Mouse (Mus musculus): Measurements from ENCODE around the gene N4bp2l2.

The N4bp2l2 gene

GRCm38 (mm10) chr5:150641440-150641839 is 24.5 kb downstream of the N4bp2l2 start:
- DNase-seq: no peak

- no peak for DNase-seq
These were observed 36.3 kb downstream of the N4bp2l2 start for GRCm38 (mm10) chr5:150629692-150630091.

- no peak for DNase-seq
These were observed 36.7 kb downstream of the N4bp2l2 start for GRCm38 (mm10) chr5:150629272-150629671.

- no peak for DNase-seq
These were observed 40.5 kb downstream of the N4bp2l2 start for GRCm38 (mm10) chr5:150625528-150625927.

DNA sequence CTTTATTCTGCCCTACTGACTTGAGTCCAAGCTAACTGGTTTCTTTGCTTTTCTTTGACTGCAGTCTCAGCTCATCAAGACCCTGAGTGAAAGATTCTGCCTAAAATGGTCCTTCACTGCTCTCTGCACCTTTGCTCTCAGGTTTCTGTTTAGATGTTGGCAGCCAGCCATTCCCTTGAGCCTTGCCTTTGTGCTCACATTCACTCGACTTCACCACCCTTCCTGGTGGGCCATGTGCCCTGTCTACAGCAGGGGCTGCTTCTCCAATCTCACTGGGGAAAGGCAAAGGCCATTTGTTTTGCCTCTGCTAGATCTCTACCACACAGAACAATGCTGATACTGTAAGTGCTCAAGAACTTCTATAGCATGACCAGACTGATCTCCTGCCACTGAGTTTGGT is 43.2 kb downstream of the N4bp2l2 start:
- DNase-seq: no peak

- DNase-seq: no peak
These were observed 44.4 kb downstream of the N4bp2l2 start for GRCm38 (mm10) chr5:150621592-150621991.

DNA sequence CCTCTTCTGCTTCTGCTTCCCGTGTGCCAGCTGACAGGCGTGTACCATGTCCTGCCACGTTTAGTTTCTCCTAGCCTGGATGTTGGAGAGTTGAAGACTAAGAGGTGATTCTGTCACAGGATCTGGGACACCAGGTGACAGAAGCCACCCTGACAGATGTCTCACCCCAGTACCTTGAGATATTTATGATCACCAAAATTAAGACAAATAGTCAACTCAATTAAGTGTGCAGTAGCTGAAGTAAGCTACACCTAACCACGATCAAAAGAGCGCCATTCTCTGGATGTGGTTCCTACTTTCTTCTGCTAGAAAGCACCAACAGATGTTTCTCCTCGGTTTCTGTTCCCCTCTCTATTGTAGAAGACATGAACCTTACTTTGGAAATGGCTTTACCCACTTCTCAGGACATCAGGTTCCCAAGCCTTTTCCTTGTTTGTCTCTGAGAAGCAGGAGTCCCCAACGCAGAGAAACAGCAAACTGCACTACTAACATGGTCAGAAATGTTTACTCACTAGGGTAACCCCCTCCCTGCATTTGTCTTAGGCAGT is 45.3 kb downstream of the N4bp2l2 start:
- no peak for DNase-seq

DNA sequence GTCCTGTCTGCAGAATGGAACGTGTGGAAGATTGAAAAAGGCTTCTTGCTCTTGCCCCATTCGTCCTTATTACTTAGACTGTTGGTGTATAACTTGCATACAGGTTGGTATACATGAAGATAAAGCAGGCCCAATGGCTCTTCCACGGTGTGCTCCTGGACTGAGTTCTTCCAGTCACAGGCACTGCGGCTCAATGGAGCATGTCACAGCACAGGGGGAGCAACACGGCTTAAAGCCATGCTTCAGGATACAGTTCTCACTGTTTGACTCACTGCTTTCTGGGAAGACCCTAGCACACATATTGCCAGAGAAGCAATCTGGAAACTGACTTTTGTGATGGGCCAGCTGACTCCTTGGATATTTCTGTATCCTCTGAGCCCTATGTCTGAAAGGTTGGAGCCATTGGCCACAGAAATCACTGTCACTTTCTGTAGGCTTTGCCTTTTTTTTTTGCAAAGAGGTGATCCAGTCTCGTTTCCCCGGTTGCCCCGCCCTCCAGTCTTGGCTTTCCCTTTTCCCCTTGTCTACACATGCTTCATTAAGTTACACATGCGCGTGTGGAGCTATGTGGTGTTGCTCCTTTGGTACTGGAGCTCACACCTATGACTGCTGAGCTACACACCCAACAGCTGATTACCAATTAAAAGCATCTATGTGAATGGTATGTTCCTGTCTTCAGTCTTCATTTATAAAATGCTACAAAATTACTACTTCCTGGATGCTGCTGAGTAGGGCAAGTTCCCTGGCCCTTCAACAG is 47.2 kb downstream of the N4bp2l2 start:
- DNase-seq: no peak

DNA sequence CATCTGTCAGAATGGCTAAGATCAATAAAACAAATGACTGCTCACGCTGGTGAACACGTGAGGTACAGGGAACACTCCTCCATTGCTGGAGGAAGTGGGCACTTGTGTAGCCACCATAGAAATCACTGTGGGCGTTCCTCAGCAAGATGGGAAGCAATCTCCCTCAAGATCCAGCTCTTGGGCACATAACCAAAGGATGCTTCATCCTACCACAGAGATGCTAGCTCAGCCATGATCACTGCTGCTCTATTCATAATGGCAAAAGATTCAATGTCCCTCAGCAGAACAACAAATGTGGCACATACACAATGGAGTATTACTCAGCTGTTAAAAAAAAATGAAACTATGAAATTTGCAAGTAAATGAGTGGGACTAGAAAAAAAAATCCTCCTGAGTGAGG is 49.3 kb downstream of the N4bp2l2 start:
- no peak for DNase-seq

DNA sequence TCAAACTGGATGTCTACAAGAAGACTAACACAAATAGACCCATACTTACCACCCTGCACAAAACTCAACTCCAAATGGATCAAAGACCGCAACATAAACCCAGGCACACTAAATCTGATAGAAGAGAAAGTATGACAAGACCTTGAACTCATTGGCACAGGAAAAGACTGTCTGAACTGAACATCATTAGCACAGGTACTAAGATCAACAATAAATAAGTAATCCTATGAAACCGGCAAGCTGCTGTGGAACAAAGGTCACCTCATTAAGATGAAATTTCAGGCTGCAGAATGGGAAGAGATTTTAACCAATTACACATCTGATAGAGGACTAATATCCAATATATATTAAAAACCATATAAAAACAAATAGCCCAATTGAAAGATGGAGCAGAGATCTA is 49.8 kb downstream of the N4bp2l2 start:
- no peak for DNase-seq

GRCm38 (mm10) chr5:150614054-150614453 is 51.9 kb downstream of the N4bp2l2 start:
- DNase-seq: no peak

DNA sequence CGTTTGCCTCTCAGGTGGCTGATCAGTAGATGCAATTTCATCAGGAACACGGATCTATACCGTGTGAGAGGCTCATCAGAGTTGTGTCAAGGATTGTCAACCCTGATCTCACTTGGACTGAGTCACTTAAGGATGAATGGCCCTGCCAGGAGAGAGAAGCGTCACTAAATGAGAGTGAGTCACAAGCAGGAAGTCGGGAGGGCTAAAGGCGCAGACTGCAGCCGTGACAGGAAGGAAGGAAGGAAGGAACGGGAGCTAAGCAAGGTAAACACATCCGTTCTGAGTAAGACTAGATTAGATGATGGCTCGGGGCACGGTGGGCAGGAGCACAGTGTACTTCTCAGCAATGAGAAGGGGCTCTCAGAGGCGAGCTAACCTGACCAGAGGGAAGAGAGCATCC is 54.3 kb downstream of the N4bp2l2 start:
- no peak for DNase-seq

DNA sequence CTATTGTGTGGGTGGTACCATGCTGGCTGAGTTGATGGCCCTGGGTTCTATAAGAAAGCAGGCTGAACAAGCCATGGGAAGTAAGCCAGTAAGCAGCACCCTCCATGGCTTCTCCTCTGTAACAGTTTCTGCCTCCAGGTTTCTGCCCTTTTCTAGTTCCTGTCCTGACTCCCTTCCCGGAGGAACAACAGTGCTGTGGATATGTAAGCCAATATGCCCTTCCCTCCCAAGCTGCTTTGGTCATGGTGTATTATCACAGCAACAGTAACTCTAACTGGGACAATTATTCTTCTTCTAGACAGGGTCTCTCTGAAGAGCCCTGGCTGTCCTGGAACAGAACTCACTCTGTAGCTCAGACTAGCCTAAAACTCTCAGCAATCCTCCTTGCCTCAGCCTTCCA is 54.8 kb downstream of the N4bp2l2 start:
- no peak for DNase-seq

- no peak for DNase-seq
These were observed 58.4 kb downstream of the N4bp2l2 start for GRCm38 (mm10) chr5:150607631-150608030.

DNA sequence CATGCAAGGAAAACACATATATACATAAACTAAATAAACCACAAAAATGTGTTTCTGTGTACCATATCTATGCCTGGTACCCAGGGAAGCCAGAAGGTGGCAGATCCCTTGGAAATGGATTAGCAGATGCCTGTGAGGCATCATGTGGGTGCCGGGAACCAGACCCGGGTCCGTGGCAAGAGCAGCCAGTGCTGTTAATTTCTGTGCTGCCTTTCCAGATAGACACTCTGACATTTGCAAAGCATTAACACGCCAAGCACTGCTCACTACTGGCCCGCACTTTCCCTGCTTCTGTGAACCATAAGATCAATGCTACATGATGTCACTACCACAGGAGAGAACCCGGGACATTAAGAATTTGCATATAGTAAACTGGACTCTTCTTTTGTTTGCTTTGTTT is 59.9 kb downstream of the N4bp2l2 start:
- DNase-seq: no peak

DNA sequence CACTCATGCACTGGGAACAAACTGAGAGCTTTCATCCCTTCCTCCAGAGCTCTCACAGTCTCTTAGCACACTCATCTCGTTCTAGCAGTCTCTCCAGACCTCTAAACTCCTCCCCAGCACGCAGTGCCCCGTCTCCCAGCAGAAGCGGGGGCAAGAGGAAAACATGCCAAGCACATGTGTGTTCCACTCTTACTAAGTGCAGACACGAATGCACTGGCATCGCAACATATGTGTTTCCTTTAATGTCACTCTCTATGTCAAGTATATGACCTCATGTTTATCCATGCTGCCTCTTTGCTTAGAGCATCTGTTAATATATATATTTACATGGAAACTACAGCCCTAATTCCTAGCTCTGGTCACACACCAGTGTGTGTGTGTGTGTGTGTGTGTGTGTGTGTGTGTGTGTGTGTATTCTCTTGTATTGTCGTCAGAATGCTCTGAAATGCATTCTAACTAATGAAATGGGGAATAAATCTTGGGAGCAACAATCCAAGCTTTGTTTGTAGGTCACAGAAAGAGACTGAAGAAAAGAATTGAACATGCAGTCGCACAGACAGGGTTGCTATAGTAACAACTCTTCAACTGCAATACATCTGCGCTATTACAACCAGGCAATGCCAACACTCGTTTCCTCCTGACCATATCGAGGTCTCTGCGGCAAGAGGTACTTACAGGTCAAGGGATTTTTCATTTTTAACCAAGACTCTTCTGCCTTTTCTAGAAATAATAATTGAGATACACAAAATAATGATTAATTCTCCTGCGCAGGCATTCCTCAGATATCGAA is 64.3 kb downstream of the N4bp2l2 start:
- DNase-seq: no peak

DNA sequence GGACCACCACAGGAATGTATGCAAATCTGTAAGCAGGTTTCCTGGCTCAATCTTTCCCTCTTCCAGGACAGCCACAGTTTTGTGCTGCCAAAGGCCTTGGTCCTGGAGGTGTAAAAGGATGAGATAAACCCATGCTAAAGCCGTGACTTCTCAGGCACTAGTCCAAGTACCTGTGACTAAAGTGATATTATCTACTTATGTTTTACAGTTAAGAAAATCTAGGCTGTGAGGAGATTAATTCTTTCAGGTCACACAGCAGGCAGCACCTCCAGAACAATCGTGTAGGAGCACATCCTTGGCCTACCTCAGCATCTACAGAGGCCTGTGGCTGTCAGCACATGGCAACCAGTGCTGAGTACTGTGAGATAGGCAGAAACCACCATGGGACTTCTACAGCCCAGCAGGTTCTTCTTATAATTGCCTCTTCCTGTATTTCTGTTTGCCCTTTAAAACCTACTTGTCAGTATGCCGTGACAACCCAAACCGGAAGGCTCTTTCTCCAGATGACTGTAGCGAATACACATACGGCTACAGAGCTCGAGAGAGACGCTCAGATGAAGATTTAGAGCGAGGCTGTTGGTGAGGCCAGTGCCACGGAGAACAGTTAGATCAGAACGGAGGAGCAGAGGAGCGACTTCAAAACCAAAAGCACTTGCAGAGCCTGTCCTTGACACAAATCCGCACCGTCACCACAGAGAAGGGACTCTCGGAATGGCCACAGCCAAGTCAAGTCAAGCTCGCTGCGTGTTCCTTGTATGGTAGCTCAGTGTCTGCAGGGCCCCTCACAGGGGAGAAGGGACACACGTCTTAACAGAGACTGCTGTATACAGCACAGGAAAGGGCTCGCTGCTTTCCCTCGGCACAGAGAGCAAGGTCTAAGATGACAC is 65.2 kb downstream of the N4bp2l2 start:
- no peak for DNase-seq

- DNase-seq: no peak
These were observed 66.4 kb downstream of the N4bp2l2 start for GRCm38 (mm10) chr5:150599301-150600294.

GRCm38 (mm10) chr5:150598202-150599119 is 67.5 kb downstream of the N4bp2l2 start:
- no peak for DNase-seq

DNA sequence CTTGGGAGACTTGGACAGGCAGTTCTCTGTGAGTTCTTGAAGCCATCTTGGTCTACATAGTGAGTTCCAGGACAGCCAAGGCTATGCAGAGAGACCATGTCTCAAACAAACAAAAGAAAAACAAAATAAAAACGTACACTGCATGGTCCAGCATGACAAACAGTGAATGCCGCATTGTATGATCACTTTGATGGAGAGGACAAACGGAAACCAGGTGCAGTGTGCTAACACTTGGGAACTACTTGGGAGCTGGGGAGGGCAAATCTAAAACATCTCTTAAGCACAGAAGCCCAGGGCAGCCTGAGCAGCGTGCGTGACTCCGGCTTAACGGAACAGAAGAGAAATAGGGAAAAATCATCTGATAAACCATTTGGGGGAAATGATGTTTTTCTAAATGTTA is 68.9 kb downstream of the N4bp2l2 start, which contains the start of gene N4bp2l1:
Gene N4bp2l1, minus strand, starts transcription at position 101 of the 400 bp plus-strand sequence.
- DNase-seq: no peak
